In the genomic region with DNA sequence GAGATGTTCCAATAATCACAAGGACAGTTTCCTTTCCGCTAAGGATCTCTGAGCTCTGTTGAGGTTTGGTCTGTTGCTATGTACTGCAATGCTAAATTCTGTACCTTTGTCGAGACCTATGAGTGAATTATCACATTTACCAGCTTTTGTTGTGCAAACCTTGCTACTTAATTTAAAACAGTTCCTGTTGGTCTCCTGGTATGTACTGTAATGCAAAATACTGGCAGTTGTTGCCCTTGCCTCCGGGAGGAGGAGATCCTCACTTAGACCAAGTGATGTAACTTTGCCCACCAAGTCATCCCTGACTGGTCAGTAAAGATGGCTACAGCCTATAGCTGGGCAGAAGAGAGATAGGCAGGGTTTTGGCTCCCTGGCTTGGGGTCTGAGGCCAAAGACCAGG, we compare ENCODE assay signal across 8 mouse cellular contexts. TPM values are rescaled to one million over a fixed set of nuclear protein-coding genes. Genes with fewer than 3 reads are reported as not detected.
DNase-seq lines count a peak whose midpoint lies in the region; ATAC-seq and TF ChIP-seq lines count a peak whose summit lies in the region.

A gene (plus strand): TSS at position 337 of the 400 bp plus-strand sequence.

- 88% methylated on average over 3 of the region's 3 CpGs for WGBS in kidney, postnatal 0 days
- WGBS in intestine, embryonic 15.5 days = 88% methylated on average over 3 of the region's 3 CpGs

- no peak within 1 kb of the TSS for H3K4me3 ChIP-seq in kidney, postnatal 0 days (replicated peaks; ENCODE audit: low read depth, low read length)
- no peak within 1 kb of the TSS for H3K4me3 ChIP-seq in intestine, embryonic 15.5 days (replicated peaks)

- H3K4me1 ChIP-seq in kidney, postnatal 0 days (replicated peaks; ENCODE audit: insufficient read depth, low read length) = peaks cover 6% of the 10 kb centered on the region; the same call in 1 of the 2 replicates
- peaks cover 3% of the 10 kb centered on the region; the same call in 1 of the 2 replicates for H3K4me1 ChIP-seq in intestine, embryonic 15.5 days (replicated peaks)

- H3K9me3 ChIP-seq in kidney, postnatal 0 days (replicated peaks; ENCODE audit: low read length) = no peaks in the 10 kb centered on the region
- H3K9me3 ChIP-seq in intestine, embryonic 15.5 days = no peaks in the 10 kb centered on the region

- no peak for TF ChIP-seq CTCF in kidney, postnatal 0 days (IDR thresholded peaks at IDR 0.05; ENCODE audit: low read depth)

- ATAC-seq in kidney, postnatal 0 days (replicated peaks; ENCODE audit: low FRiP score, low read depth) = no peak
- ATAC-seq in intestine, embryonic 15.5 days = no peak
- ATAC-seq in megakaryocyte-erythroid progenitor cell, adult 5-6 weeks (replicated peaks; ENCODE audit: low FRiP score, low TSS enrichment, poor library complexity, severe bottlenecking) = no peak

- H3K9ac ChIP-seq in kidney, postnatal 0 days (ENCODE audit: low read depth, low read length) = no peak within 1 kb of the TSS
- H3K9ac ChIP-seq in intestine, embryonic 15.5 days = no peak within 1 kb of the TSS

- no peak within 1 kb of the TSS for H3K27ac ChIP-seq in kidney, postnatal 0 days
- H3K27ac ChIP-seq in intestine, embryonic 15.5 days = no peak within 1 kb of the TSS

- intact Hi-C loops in gastrocnemius, postnatal 14 days (cut with DNase I; ENCODE audit: low total_unique reads) = no loop called here

- no peak within 1 kb of the TSS for H3K4me2 ChIP-seq in kidney, postnatal 0 days (ENCODE audit: low read length)
- no peak within 1 kb of the TSS for H3K4me2 ChIP-seq in intestine, embryonic 15.5 days (replicated peaks)

- H3K27me3 ChIP-seq in kidney, postnatal 0 days (ENCODE audit: insufficient read depth, low read length) = no peaks in the 10 kb centered on the region
- H3K27me3 ChIP-seq in intestine, embryonic 15.5 days (replicated peaks) = no peaks in the 10 kb centered on the region

- no peaks in the 10 kb centered on the region for H3K36me3 ChIP-seq in kidney, postnatal 0 days (ENCODE audit: insufficient read depth, low read length)
- H3K36me3 ChIP-seq in intestine, embryonic 15.5 days = no peaks in the 10 kb centered on the region

- no peak for DNase-seq in kidney, postnatal 0 days (ENCODE audit: low spot score)
- DNase-seq in kidney, postnatal 4 days = no peak
- no peak for DNase-seq in adrenal gland, postnatal 14 days
- DNase-seq in gastrocnemius, postnatal 14 days = no peak
- DNase-seq in frontal cortex, postnatal 36 days (ENCODE audit: low spot score in 2 of 2) = no peak
- DNase-seq in urinary bladder, adult 18-20 months (ENCODE audit: low spot score in 2 of 2) = no peak

RNA-seq across cellular contexts. Expression of the gene that starts here (rescaled TPM):
- 294 and 311 TPM in 2 replicates for polyA plus RNA-seq in kidney, postnatal 0 days (2015; fragmentation: Nextera tagmentation; extraction: Ambion mirVana)
- 222 and 252 TPM in 2 replicates for total RNA-seq in adrenal gland, postnatal 14 days (2021)
- total RNA-seq in gastrocnemius, postnatal 14 days (2021) = 10 to 100 TPM; 80.7 to 98.2 TPM
- 338 and 390 TPM in 2 replicates for polyA plus RNA-seq in intestine, embryonic 15.5 days (2015; fragmentation: Nextera tagmentation; extraction: Ambion mirVana)
- total RNA-seq in megakaryocyte-erythroid progenitor cell, adult 5-6 weeks (2014; fragmentation: Nextera tagmentation) = 200 and 308 TPM in 2 replicates
- 111 and 165 TPM in 2 replicates for total RNA-seq in megakaryocyte-erythroid progenitor cell, adult 5-6 weeks (2017)
